Comparison of ENCODE assay signal across 9 mouse cellular contexts in genomic region chr2:72196190-72196965, GRCm38 (mm10).
A peak's percentile ranks its signal among the peaks of the same experiment; 100 is the strongest.
DNase-seq lines count a peak whose midpoint lies in the region; ATAC-seq and TF ChIP-seq lines count a peak whose summit lies in the region.
"Had no signal": no experiment of that assay in that cellular context is flagged by ENCODE, and none has a peak within 500 bp of the region (broad histone marks: within the 10 kb centered on the region; RNA-seq: fewer than 3 reads in every experiment).

No protein-coding gene starts in this region.

- H3K36me3 ChIP-seq in liver, embryonic 14.5 days (replicated peaks; ENCODE audit: control insufficient read depth, insufficient read depth, low read depth): no peaks in the 10 kb centered on the region
- H3K36me3 ChIP-seq in hindbrain, postnatal 0 days (ENCODE audit: insufficient read depth, low read length): peaks cover 5% of the 10 kb centered on the region; the same call in 1 of the 2 replicates
- H3K36me3 ChIP-seq: stomach, embryonic 15.5 days had no signal

- no peaks in the 10 kb centered on the region for H3K27me3 ChIP-seq in liver, embryonic 14.5 days (ENCODE audit: control insufficient read depth, insufficient read depth, low read length)
- H3K27me3 ChIP-seq in hindbrain, postnatal 0 days (ENCODE audit: insufficient read depth, low read length): no peaks in the 10 kb centered on the region
- H3K27me3 ChIP-seq: stomach, embryonic 15.5 days had no signal

- TF ChIP-seq CTCF in liver, embryonic 14.5 days (IDR thresholded peaks at IDR 0.05; ENCODE audit: low read depth): no peak
- TF ChIP-seq CTCF in hindbrain, postnatal 0 days (IDR thresholded peaks at IDR 0.05; ENCODE audit: low read depth): no peak

- no peak overlapping the region for H3K4me2 ChIP-seq in liver, embryonic 14.5 days (ENCODE audit: low read depth)
- H3K4me2 ChIP-seq in hindbrain, postnatal 0 days (ENCODE audit: low read depth, low read length): no peak overlapping the region
- H3K4me2 ChIP-seq: stomach, embryonic 15.5 days had no signal

- H3K9me3 ChIP-seq in liver, embryonic 14.5 days (ENCODE audit: control insufficient read depth, low read length): no peaks in the 10 kb centered on the region
- no peaks in the 10 kb centered on the region for H3K9me3 ChIP-seq in hindbrain, postnatal 0 days (ENCODE audit: low read length)
- H3K9me3 ChIP-seq: stomach, embryonic 15.5 days had no signal

- H3K9ac ChIP-seq in liver, embryonic 14.5 days (replicated peaks): no peak overlapping the region
- no peak overlapping the region for H3K9ac ChIP-seq in hindbrain, postnatal 0 days (replicated peaks; ENCODE audit: low read length)
- H3K9ac ChIP-seq: stomach, embryonic 15.5 days had no signal

- ATAC-seq in liver, embryonic 14.5 days (ENCODE audit: insufficient read depth): peak; percentile 65; the same call in 1 of the 2 replicates
- no peak for ATAC-seq in hindbrain, postnatal 0 days

- H3K27ac ChIP-seq in liver, embryonic 14.5 days: no peak overlapping the region
- no peak overlapping the region for H3K27ac ChIP-seq in hindbrain, postnatal 0 days
- H3K27ac ChIP-seq: stomach, embryonic 15.5 days had no signal

- no peak overlapping the region for H3K4me3 ChIP-seq in liver, embryonic 14.5 days (ENCODE audit: insufficient read depth in 1 of 2, low read depth in 2 of 2, low read length in 2 of 2)
- no peak overlapping the region for H3K4me3 ChIP-seq in hindbrain, postnatal 0 days (ENCODE audit: low read length)
- H3K4me3 ChIP-seq: stomach, embryonic 15.5 days had no signal

- H3K4me1 ChIP-seq in liver, embryonic 14.5 days (replicated peaks; ENCODE audit: control insufficient read depth in 2 of 2, insufficient read depth in 2 of 2, low read length in 1 of 2): peaks cover 2 to 10% of the 10 kb centered on the region in 2 experiments; a peak in 3 of 4 replicates
- no peaks in the 10 kb centered on the region for H3K4me1 ChIP-seq in hindbrain, postnatal 0 days (ENCODE audit: insufficient read depth, low read length)
- H3K4me1 ChIP-seq: stomach, embryonic 15.5 days had no signal

- no peak for TF ChIP-seq EP300 in liver, embryonic 14.5 days (IDR thresholded peaks at IDR 0.05; ENCODE audit: low read depth)

- 25% methylated on average over 6 of the region's 6 CpGs for WGBS in liver, embryonic 14.5 days (ENCODE audit: insufficient replicate concordance)
- 70% methylated on average over 6 of the region's 6 CpGs for WGBS in hindbrain, postnatal 0 days

- peak; percentile 21 to 50 for DNase-seq in kidney, postnatal 4 days
- no peak for DNase-seq in kidney, adult 9 months
- peak; percentile 82 for DNase-seq in adrenal gland, adult 2 months
- DNase-seq in liver, embryonic 14.5 days (ENCODE audit: low read depth in 3 of 3, low spot score in 3 of 3): peak in 2 of 3 experiments; percentile 20 to 24
- DNase-seq in spleen, postnatal 14 days (ENCODE audit: low spot score in 2 of 2): peak; percentile 20 to 22
- no peak for DNase-seq in hindbrain, postnatal 0 days (ENCODE audit: low spot score)
- no peak for DNase-seq in urinary bladder, postnatal 36 days (ENCODE audit: low spot score in 2 of 2)
- no peak for DNase-seq in urinary bladder, adult 18-20 months (ENCODE audit: low spot score in 2 of 2)

Comparison
In these comparisons a context has a peak if more than half of its experiments do, and no peak if none do; other contexts are left out.
1. DNase-seq: peak in kidney, postnatal 4 days (2 of 2), adrenal gland, adult 2 months (single experiment), liver, embryonic 14.5 days (2 of 3) and spleen, postnatal 14 days (2 of 2); none in kidney, adult 9 months (single experiment), hindbrain, postnatal 0 days (single experiment), urinary bladder, postnatal 36 days (0 of 2) and urinary bladder, adult 18-20 months (0 of 2).